Mouse (Mus musculus) NIH3T3 (cell line): ENCODE measurements around the gene Cand2.

ENCODE experiments used
- DNase-seq: peaks from one replicate; pipeline ENCODE4 v3.0.0-alpha.2; 2012; ENCODE audit warnings: low read depth

Gene Cand2

GRCm38 (mm10) chr6:115830779-115831601 lies 56.7 kb downstream of the Cand2 start:
- no peak for DNase-seq

GRCm38 (mm10) chr6:115832152-115832850 lies 58.0 kb downstream of the Cand2 start:
- peak; percentile 29 for DNase-seq

GRCm38 (mm10) chr6:115833861-115834260 lies 59.5 kb downstream of the Cand2 start:
- DNase-seq = no peak

GRCm38 (mm10) chr6:115838161-115838597 lies 63.8 kb downstream of the Cand2 start, which contains the start of gene Efcab12:
TSS of gene Efcab12 (minus strand) at chr6:115838412.
- no peak for DNase-seq

DNA sequence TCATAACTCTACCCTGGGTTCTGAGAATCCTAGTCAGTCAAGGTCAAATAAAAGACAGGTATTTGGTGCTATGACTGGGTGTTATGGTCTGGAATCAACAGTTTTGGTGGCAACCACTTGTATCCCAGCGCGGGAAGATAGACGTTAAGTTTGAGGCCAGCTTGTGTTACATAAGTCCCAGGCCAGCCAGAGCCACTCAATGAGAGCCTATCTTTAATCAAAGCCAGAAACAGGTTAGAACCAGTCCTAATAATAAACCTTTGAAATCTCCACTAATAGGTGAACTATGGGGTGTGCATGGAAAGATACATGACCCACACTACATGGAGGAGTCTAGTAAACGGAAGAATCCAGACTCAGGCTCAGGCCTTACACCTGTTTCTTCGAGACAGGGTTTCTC lies 64.4 kb downstream of the Cand2 start:
- no peak for DNase-seq

GRCm38 (mm10) chr6:115845006-115845405 lies 70.7 kb downstream of the Cand2 start:
- DNase-seq = no peak

GRCm38 (mm10) chr6:115846640-115847411 lies 72.5 kb downstream of the Cand2 start:
- DNase-seq = peak; percentile 86

DNA sequence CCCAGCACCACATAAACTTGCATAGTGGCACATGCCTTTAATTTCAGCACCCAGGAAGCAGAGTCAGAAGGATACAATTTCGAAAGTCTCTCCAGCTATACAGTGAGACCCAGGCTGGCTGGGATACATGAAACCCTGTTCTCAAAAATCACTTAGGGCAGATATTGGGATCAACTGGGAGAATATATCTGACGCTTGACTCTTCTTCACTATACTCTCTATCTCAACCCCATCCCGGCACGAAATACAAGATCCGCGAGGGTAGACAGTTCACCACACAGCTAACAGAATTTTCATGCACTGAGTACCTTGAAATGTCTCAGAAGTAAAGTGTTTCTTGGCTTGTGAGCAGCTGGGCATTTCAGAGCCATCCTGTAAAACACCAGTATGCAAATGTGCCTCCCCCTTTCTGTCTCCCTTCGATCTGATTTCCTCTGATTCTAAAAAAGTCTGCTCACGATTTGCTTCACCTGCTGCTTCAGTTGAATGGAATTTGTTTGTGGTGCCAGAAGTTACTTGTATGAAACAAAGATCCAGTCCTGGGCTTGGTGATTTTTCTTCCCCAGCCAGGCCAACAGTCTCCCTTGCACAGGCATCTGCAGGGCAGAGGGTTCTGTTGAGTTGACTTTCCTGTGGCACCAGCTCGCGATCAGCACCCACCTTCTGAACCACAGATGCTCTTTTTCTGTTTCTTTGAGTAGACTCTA lies 74.4 kb downstream of the Cand2 start:
- DNase-seq = no peak

GRCm38 (mm10) chr6:115852446-115853090 lies 78.2 kb downstream of the Cand2 start:
- DNase-seq = peak; percentile 47

DNA sequence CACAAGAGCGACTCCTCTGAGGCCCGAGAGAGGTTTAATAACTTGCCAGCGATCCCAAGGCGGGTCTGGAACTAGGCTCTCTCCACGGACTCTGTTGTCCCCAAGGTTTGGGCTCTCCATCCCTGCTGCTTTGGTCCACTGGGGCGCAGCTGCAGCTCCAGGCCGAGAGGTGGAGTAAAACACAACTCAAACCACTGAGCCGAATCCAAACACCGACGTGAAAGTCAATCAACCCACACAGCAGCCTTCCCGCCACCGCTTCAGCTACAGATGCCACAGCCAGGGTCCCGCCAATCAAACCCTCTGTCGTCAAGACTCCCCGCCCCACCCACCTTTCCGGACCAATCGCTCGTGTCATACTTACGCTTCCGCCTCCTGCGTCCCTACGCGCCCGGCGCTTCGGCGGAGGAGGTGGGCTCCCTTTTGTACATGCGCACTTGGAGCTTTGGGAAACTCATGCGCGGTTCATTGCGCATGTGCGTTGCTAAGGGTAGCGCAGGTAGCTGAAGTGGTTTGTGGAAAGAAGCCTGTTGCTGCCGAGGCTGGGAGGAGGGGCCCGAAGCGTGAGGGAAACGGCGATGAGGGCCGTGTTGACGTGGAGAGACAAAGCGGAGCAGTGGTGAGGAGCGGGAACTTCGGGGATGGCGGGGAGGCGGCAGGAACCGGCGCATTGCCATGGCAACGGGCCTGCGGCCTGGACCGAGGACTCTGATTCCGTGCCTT lies 78.9 kb downstream of the Cand2 start, which contains the start of the genes Mbd4 and Ift122:
Mbd4 (minus strand) TSS at position 281 of the 723 bp plus-strand sequence.
Ift122 (plus strand) TSS at position 380 of the 723 bp plus-strand sequence.
- peak; percentile 100 for DNase-seq

DNA sequence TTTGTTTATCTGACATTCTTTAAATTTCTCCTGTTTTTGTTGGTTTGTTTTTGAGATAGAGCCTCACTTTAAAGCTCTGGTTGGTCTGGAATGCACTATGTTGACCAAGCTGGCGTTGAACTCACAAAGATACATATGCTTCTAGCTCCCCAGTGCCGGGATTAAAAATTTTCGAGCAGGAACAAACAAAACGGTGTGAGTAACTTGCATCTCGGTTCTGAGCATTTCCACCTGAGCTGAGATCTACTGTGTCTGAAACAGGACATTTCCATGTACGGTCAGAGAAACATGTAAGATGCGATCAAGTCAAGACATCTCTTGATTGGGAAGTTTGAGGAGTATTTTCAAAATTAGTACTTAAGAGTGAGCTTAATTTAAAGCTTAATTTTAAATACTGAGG lies 79.6 kb downstream of the Cand2 start:
- peak; percentile 50 for DNase-seq

DNA sequence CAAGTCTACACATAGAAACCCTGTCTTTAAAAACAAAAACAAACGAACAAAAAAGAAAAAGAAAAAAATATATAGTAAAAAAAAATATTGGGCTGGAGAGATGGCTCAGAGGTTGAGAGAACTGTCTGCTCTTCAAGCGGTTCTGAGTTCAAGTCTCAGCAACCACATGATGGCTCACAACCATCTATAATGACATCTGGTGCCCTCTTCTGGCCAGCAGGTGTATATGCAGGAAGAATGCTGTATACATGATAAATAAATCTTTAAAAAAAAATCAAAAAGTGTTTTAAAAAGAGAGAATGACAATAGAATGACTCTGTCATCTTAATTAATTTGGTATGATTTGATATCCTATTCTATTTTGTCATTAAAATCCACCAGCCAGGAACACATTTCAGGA lies 80.1 kb downstream of the Cand2 start:
- DNase-seq = peak; percentile 70
